In genomic region chr8:105514656-105515055, GRCm38 (mm10) we compare ENCODE assay signal across 14 mouse cellular contexts. TPM values are rescaled to one million over a fixed set of nuclear protein-coding genes. Genes with fewer than 3 reads are reported as not detected.
DNase-seq lines count a peak whose midpoint lies in the region; ATAC-seq and TF ChIP-seq lines count a peak whose summit lies in the region.
"Had no signal": no experiment of that assay in that cellular context is flagged by ENCODE, and none has a peak within 500 bp of the region (broad histone marks: within the 10 kb centered on the region; RNA-seq: fewer than 3 reads in every experiment).

No protein-coding gene starts in this region.

- no peak overlapping the region for H3K4me2 ChIP-seq in heart, embryonic 15.5 days
- no peak overlapping the region for H3K4me2 ChIP-seq in heart, embryonic 11.5 days
- no peak overlapping the region for H3K4me2 ChIP-seq in forebrain, embryonic 14.5 days (ENCODE audit: low read length)
- H3K4me2 ChIP-seq: midbrain, embryonic 12.5 days had no signal

- H3K27ac ChIP-seq in heart, embryonic 15.5 days, result no peak overlapping the region
- no peak overlapping the region for H3K27ac ChIP-seq in heart, embryonic 11.5 days (ENCODE audit: low read depth, low read length)
- H3K27ac ChIP-seq in gastrocnemius, adult 2 months, result peak overlapping the region; percentile 68
- H3K27ac ChIP-seq in forebrain, embryonic 14.5 days (ENCODE audit: low read depth, low read length), result no peak overlapping the region
- H3K27ac ChIP-seq: heart, adult 2 months; midbrain, embryonic 12.5 days had no signal

- no peak overlapping the region for H3K4me3 ChIP-seq in heart, embryonic 15.5 days
- H3K4me3 ChIP-seq in heart, embryonic 11.5 days (ENCODE audit: low read depth, low read length), result no peak overlapping the region
- no peak overlapping the region for H3K4me3 ChIP-seq in gastrocnemius, adult 2 months
- H3K4me3 ChIP-seq in forebrain, embryonic 14.5 days (ENCODE audit: low read depth, low read length), result no peak overlapping the region
- H3K4me3 ChIP-seq: heart, adult 2 months; midbrain, embryonic 12.5 days had no signal

- H3K9ac ChIP-seq in heart, embryonic 15.5 days, result 0 out of 2 replicates have a peak overlapping the region, but pooled peaks have one; percentile 9
- H3K9ac ChIP-seq in heart, embryonic 11.5 days (ENCODE audit: low read depth, low read length), result no peak overlapping the region
- H3K9ac ChIP-seq in forebrain, embryonic 14.5 days (ENCODE audit: low read length), result no peak overlapping the region
- H3K9ac ChIP-seq: midbrain, embryonic 12.5 days had no signal

- peak; percentile 45 for DNase-seq in Muller cell, postnatal 12 days (ENCODE audit: inconsistent ontology term)
- peak; percentile 82 for DNase-seq in gastrocnemius, adult 2 months
- peak; percentile 33 for DNase-seq in lung, postnatal 14 days
- no peak for DNase-seq in forebrain, embryonic 14.5 days (ENCODE audit: low spot score)
- no peak for DNase-seq in cerebellum, adult 8-10 months
- DNase-seq: left cerebral cortex, postnatal 4 days had no signal

- peaks cover 29% of the 10 kb centered on the region for H3K4me1 ChIP-seq in heart, embryonic 15.5 days (replicated peaks)
- H3K4me1 ChIP-seq in heart, embryonic 11.5 days (ENCODE audit: control insufficient read depth, insufficient read depth, low read length), result peaks cover 30% of the 10 kb centered on the region
- H3K4me1 ChIP-seq in forebrain, embryonic 14.5 days (ENCODE audit: control insufficient read depth, insufficient read depth, low read length), result peaks cover 6% of the 10 kb centered on the region; the same call in 1 of the 2 replicates

- WGBS in heart, embryonic 15.5 days, result 62% methylated on average over 5 of the region's 5 CpGs
- 62% methylated on average over 5 of the region's 5 CpGs for WGBS in heart, embryonic 11.5 days (ENCODE audit: insufficient replicate concordance)
- 81% methylated on average over 5 of the region's 5 CpGs for WGBS in forebrain, embryonic 14.5 days

- no peaks in the 10 kb centered on the region for H3K36me3 ChIP-seq in heart, embryonic 15.5 days
- H3K36me3 ChIP-seq in heart, embryonic 11.5 days (ENCODE audit: control insufficient read depth, insufficient read depth, low read length), result no peaks in the 10 kb centered on the region
- H3K36me3 ChIP-seq in forebrain, embryonic 14.5 days (ENCODE audit: control insufficient read depth, insufficient read depth, low read length), result no peaks in the 10 kb centered on the region
- H3K36me3 ChIP-seq: midbrain, embryonic 12.5 days had no signal

- H3K9me3 ChIP-seq in heart, embryonic 15.5 days (replicated peaks), result no peaks in the 10 kb centered on the region
- H3K9me3 ChIP-seq in heart, embryonic 11.5 days (replicated peaks; ENCODE audit: control insufficient read depth, low read length), result no peaks in the 10 kb centered on the region
- H3K9me3 ChIP-seq in forebrain, embryonic 14.5 days (replicated peaks; ENCODE audit: control insufficient read depth, low read length), result no peaks in the 10 kb centered on the region
- H3K9me3 ChIP-seq: midbrain, embryonic 12.5 days had no signal

- H3K27me3 ChIP-seq in heart, embryonic 15.5 days, result peaks cover 42% of the 10 kb centered on the region
- peaks cover 21% of the 10 kb centered on the region for H3K27me3 ChIP-seq in heart, embryonic 11.5 days (ENCODE audit: control insufficient read depth, insufficient read depth, low read length)
- peaks cover 15% of the 10 kb centered on the region for H3K27me3 ChIP-seq in forebrain, embryonic 14.5 days (replicated peaks; ENCODE audit: control insufficient read depth, insufficient read depth, low read length)

- TF ChIP-seq CTCF in gastrocnemius, adult 2 months (IDR thresholded peaks at IDR 0.05), result no peak

- no peak for ATAC-seq in heart, embryonic 15.5 days (replicated peaks; ENCODE audit: insufficient number of reproducible peaks, insufficient read depth, low FRiP score, low read depth)
- no peak for ATAC-seq in heart, embryonic 11.5 days (replicated peaks; ENCODE audit: insufficient number of reproducible peaks, low FRiP score, low TSS enrichment)
- no peak for ATAC-seq in granulocyte monocyte progenitor cell, adult 5-6 weeks (replicated peaks; ENCODE audit: poor library complexity, severe bottlenecking)
- no peak for ATAC-seq in forebrain, embryonic 14.5 days
- ATAC-seq: CD4-positive, CD25-positive, alpha-beta regulatory T cell, adult 4 months had no signal

- intact Hi-C loops in gastrocnemius, adult 2 months (cut with DNase I), result loop anchor here (1.0 to 5.0 kb wide), 2 partner anchors 32 to 39 kb away; no protein-coding TSS in a partner anchor

RNA-seq across cellular contexts. Expression of gene Hsd11b2, which starts 3.9 kb away (rescaled TPM):
- polyA plus RNA-seq in heart, embryonic 15.5 days (2015; fragmentation: Nextera tagmentation; extraction: Ambion mirVana), result 0.15 and 0.58 TPM in 2 replicates
- polyA plus RNA-seq in heart, embryonic 11.5 days (2014; fragmentation: Nextera tagmentation; extraction: Ambion mirVana), result 6.4 and 8.2 TPM in 2 replicates
- not detected for total RNA-seq in gastrocnemius, adult 2 months (2021)
- total RNA-seq in granulocyte monocyte progenitor cell, adult 5-6 weeks (2014; fragmentation: Nextera tagmentation), result not detected in 2 replicates
- total RNA-seq in granulocyte monocyte progenitor cell, adult 5-6 weeks (2017), result not detected in 2 replicates
- 1.1 and 1.8 TPM in 2 replicates for polyA plus RNA-seq in forebrain, embryonic 14.5 days (2014; fragmentation: Nextera tagmentation; extraction: Ambion mirVana)
- total RNA-seq: layer of hippocampus, adult 18-20 months; left cerebral cortex, postnatal 4 days; neutrophil, adult 5-6 weeks had no signal
- polyA plus RNA-seq: CD4-positive, CD25-positive, alpha-beta regulatory T cell, adult 4 months had no signal

RNA-seq across cellular contexts. Expression of gene Zdhhc1, which starts 18.0 kb away (rescaled TPM):
- 23.2 and 30.7 TPM in 2 replicates for polyA plus RNA-seq in heart, embryonic 15.5 days (2015; fragmentation: Nextera tagmentation; extraction: Ambion mirVana)
- 15.0 and 17.1 TPM in 2 replicates for polyA plus RNA-seq in heart, embryonic 11.5 days (2014; fragmentation: Nextera tagmentation; extraction: Ambion mirVana)
- total RNA-seq in gastrocnemius, adult 2 months (2021), result 10 to 100 TPM in 1 of 2 experiments, 1 to 10 TPM in 1; 9.6 to 11.2 TPM
- 1.8 and 10.4 TPM in 2 replicates for total RNA-seq in granulocyte monocyte progenitor cell, adult 5-6 weeks (2014; fragmentation: Nextera tagmentation)
- 3.6 and 4.6 TPM in 2 replicates for total RNA-seq in granulocyte monocyte progenitor cell, adult 5-6 weeks (2017)
- 15.5 and 22.0 TPM in 2 replicates for polyA plus RNA-seq in forebrain, embryonic 14.5 days (2014; fragmentation: Nextera tagmentation; extraction: Ambion mirVana)

RNA-seq across cellular contexts. Expression of gene Tppp3, which starts 43.3 kb away (rescaled TPM):
- polyA plus RNA-seq in heart, embryonic 15.5 days (2015; fragmentation: Nextera tagmentation; extraction: Ambion mirVana), result 27.5 and 39.8 TPM in 2 replicates
- polyA plus RNA-seq in heart, embryonic 11.5 days (2014; fragmentation: Nextera tagmentation; extraction: Ambion mirVana), result 21.0 and 21.1 TPM in 2 replicates
- total RNA-seq in gastrocnemius, adult 2 months (2021), result 10 to 100 TPM; 52.8 to 53.4 TPM
- not detected in 2 replicates for total RNA-seq in granulocyte monocyte progenitor cell, adult 5-6 weeks (2014; fragmentation: Nextera tagmentation)
- not detected in 2 replicates for total RNA-seq in granulocyte monocyte progenitor cell, adult 5-6 weeks (2017)
- polyA plus RNA-seq in forebrain, embryonic 14.5 days (2014; fragmentation: Nextera tagmentation; extraction: Ambion mirVana), result 49.2 and 57.0 TPM in 2 replicates

RNA-seq across cellular contexts. Expression of gene Atp6v0d1, which starts 51.2 kb away (rescaled TPM):
- 50.0 and 63.3 TPM in 2 replicates for polyA plus RNA-seq in heart, embryonic 15.5 days (2015; fragmentation: Nextera tagmentation; extraction: Ambion mirVana)
- 80.7 and 86.3 TPM in 2 replicates for polyA plus RNA-seq in heart, embryonic 11.5 days (2014; fragmentation: Nextera tagmentation; extraction: Ambion mirVana)
- 10 to 100 TPM; 40.3 to 41.6 TPM for total RNA-seq in gastrocnemius, adult 2 months (2021)
- 112 and 132 TPM in 2 replicates for total RNA-seq in granulocyte monocyte progenitor cell, adult 5-6 weeks (2014; fragmentation: Nextera tagmentation)
- 47.1 and 47.3 TPM in 2 replicates for total RNA-seq in granulocyte monocyte progenitor cell, adult 5-6 weeks (2017)
- 194 and 211 TPM in 2 replicates for polyA plus RNA-seq in forebrain, embryonic 14.5 days (2014; fragmentation: Nextera tagmentation; extraction: Ambion mirVana)

Comparison
In these comparisons a context has a peak if more than half of its experiments do, and no peak if none do; other contexts are left out.
1. DNase-seq: peak in Muller cell, postnatal 12 days (single experiment), gastrocnemius, adult 2 months (single experiment) and lung, postnatal 14 days (single experiment); none in forebrain, embryonic 14.5 days (single experiment) and cerebellum, adult 8-10 months (single experiment).